Mouse (Mus musculus): Measurements from ENCODE around the gene Taf8.
A peak's percentile ranks its signal among the peaks of the same experiment; 100 is the strongest.

Gene Taf8

GRCm38 (mm10) chr17:47501946-47502706 is at the start of gene Taf8:
Gene Taf8 (minus strand): TSS chr17:47502292.
- peak; percentile 95 for DNase-seq (ENCODE audit: low spot score in 2 of 2)

GRCm38 (mm10) chr17:47551049-47551448 is 49.0 kb upstream of the Taf8 start:
- DNase-seq (ENCODE audit: low spot score in 2 of 2): no peak

GRCm38 (mm10) chr17:47545861-47546331 is 43.8 kb upstream of the Taf8 start:
- DNase-seq (ENCODE audit: low spot score in 2 of 2): peak in 1 of 2 experiments; percentile 26

GRCm38 (mm10) chr17:47545154-47545553 is 43.1 kb upstream of the Taf8 start:
- DNase-seq (ENCODE audit: low spot score in 2 of 2): no peak

GRCm38 (mm10) chr17:47543051-47543650 is 41.1 kb upstream of the Taf8 start:
- no peak for DNase-seq (ENCODE audit: low spot score in 2 of 2)

- no peak for DNase-seq (ENCODE audit: low spot score in 2 of 2)
Measured at GRCm38 (mm10) chr17:47542061-47542460, 40.0 kb upstream of the Taf8 start.

- no peak for DNase-seq (ENCODE audit: low spot score in 2 of 2)
Measured at GRCm38 (mm10) chr17:47539128-47539527, 37.0 kb upstream of the Taf8 start.

- no peak for DNase-seq (ENCODE audit: low spot score in 2 of 2)
Measured at GRCm38 (mm10) chr17:47538049-47538448, 36.0 kb upstream of the Taf8 start.

- DNase-seq (ENCODE audit: low spot score in 2 of 2): no peak
Measured at GRCm38 (mm10) chr17:47535812-47536236, 33.7 kb upstream of the Taf8 start.

- no peak for DNase-seq (ENCODE audit: low spot score in 2 of 2)
Measured at GRCm38 (mm10) chr17:47533691-47534090, 31.6 kb upstream of the Taf8 start.

GRCm38 (mm10) chr17:47532364-47532763 is 30.3 kb upstream of the Taf8 start:
- no peak for DNase-seq (ENCODE audit: low spot score in 2 of 2)

GRCm38 (mm10) chr17:47531387-47531818 is 29.3 kb upstream of the Taf8 start:
- no peak for DNase-seq (ENCODE audit: low spot score in 2 of 2)

GRCm38 (mm10) chr17:47529595-47529994 is 27.5 kb upstream of the Taf8 start:
- DNase-seq (ENCODE audit: low spot score in 2 of 2): no peak

GRCm38 (mm10) chr17:47528919-47529318 is 26.8 kb upstream of the Taf8 start:
- no peak for DNase-seq (ENCODE audit: low spot score in 2 of 2)

- DNase-seq (ENCODE audit: low spot score in 2 of 2): no peak
Measured at GRCm38 (mm10) chr17:47527581-47528300, 25.6 kb upstream of the Taf8 start.

- DNase-seq (ENCODE audit: low spot score in 2 of 2): no peak
Measured at GRCm38 (mm10) chr17:47526856-47527520, 24.9 kb upstream of the Taf8 start.

GRCm38 (mm10) chr17:47524991-47525390 is 22.9 kb upstream of the Taf8 start:
- DNase-seq (ENCODE audit: low spot score in 2 of 2): no peak

GRCm38 (mm10) chr17:47524055-47524454 is 22.0 kb upstream of the Taf8 start:
- DNase-seq (ENCODE audit: low spot score in 2 of 2): no peak

GRCm38 (mm10) chr17:47523211-47523682 is 21.2 kb upstream of the Taf8 start:
- DNase-seq (ENCODE audit: low spot score in 2 of 2): no peak

GRCm38 (mm10) chr17:47522536-47522935 is 20.4 kb upstream of the Taf8 start:
- DNase-seq (ENCODE audit: low spot score in 2 of 2): no peak

GRCm38 (mm10) chr17:47521551-47522258 is 19.6 kb upstream of the Taf8 start:
- DNase-seq (ENCODE audit: low spot score in 2 of 2): peak in 1 of 2 experiments; percentile 23

Data from frontal cortex, postnatal 36 days (tissue).